Mouse (Mus musculus) hindbrain, embryonic 15.5 days (tissue): Measurements from ENCODE around the gene Olfr111. TPM values are rescaled to one million over a fixed set of nuclear protein-coding genes. Genes with fewer than 3 reads are reported as not detected.

Experiments used
- ATAC-seq: fragments of 200-750 bp; cut with Nextera tagmentation; 2 replicates; pipeline ENCODE4 v1.8.0; 2017; ENCODE audit warnings: low read depth, moderate number of reproducible peaks, moderate TSS enrichment; ENCODE audit not compliant: low FRiP score
- H3K27ac ChIP-seq: fragments of 300-500 bp; sonication (generic); replicated peaks from 2 replicates; pipeline ENCODE4 v1.5.1; 2015; ENCODE audit warnings: mild to moderate bottlenecking, inconsistent platforms
- H3K27me3 ChIP-seq: fragments of 300-500 bp; sonication (generic); 2 replicates; pipeline ENCODE4 v1.6.1; 2015; ENCODE audit warnings: control low read depth, inconsistent platforms
- H3K36me3 ChIP-seq: fragments of 300-500 bp; sonication (generic); 2 replicates; pipeline ENCODE4 v1.6.1; 2015; ENCODE audit warnings: control low read depth, inconsistent platforms
- H3K4me1 ChIP-seq: fragments of 300-500 bp; sonication (generic); replicated peaks from 2 replicates; pipeline ENCODE4 v1.6.1; 2015; ENCODE audit warnings: control low read depth, inconsistent platforms
- H3K4me2 ChIP-seq: fragments of 300-500 bp; sonication (generic); 2 replicates; pipeline ENCODE4 v1.6.1; 2015; ENCODE audit warnings: moderate library complexity, mild to moderate bottlenecking, inconsistent platforms
- H3K4me3 ChIP-seq: fragments of 300-500 bp; sonication (generic); 2 replicates; pipeline ENCODE4 v1.5.1; 2015; ENCODE audit warnings: mild to moderate bottlenecking, inconsistent platforms
- H3K9ac ChIP-seq: fragments of 300-500 bp; sonication (generic); 2 replicates; pipeline ENCODE4 v1.6.1; 2015; ENCODE audit warnings: inconsistent platforms
- H3K9me3 ChIP-seq: fragments of 300-500 bp; sonication (generic); 2 replicates; pipeline ENCODE4 v1.6.1; 2016; ENCODE audit warnings: control low read depth, inconsistent platforms
- polyA plus RNA-seq: library from polyadenylated mRNA; unstranded; fragments of >200 nt; fragmentation: Nextera tagmentation; extraction: Ambion mirVana; gene quantifications from 2 replicates; pipeline ENCODE4 v1.2.1, GENCODE M21; 2015

Olfr111 gene
- polyA plus RNA-seq, 1 experiment from 2014 or later, result not detected

DNA sequence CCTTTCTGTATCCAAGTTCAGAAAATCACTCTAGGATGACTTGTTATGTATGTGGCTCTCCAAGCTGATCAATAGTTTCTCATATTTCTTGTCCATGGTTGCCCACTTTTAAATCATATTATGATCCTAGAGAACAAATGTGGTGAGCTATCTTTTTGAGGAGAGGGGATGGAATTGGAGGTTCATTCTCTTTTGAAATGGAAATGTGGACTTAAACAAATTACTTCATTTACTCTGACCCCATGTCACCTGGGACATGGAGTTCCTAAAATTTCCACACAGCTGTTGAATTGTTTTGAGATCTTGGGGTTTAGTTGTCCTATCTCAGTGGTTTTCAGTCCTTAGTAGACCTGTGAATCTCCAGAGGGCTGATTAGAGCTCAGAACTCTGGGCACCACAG lies 69.7 kb downstream of the Olfr111 start, which contains the start of gene Olfr113:
Gene Olfr113 (minus strand): TSS at position 101 of the 400 bp plus-strand sequence.
- Histone ChIP-seq H3K4me3 (no peak within 1 kb of the TSS), H3K4me2 (no peak within 1 kb of the TSS), H3K9me3 (no peaks in the 10 kb centered on the region), H3K9ac (no peak within 1 kb of the TSS), H3K4me1 (no peaks in the 10 kb centered on the region), H3K36me3 (no peaks in the 10 kb centered on the region), H3K27me3 (no peaks in the 10 kb centered on the region), H3K27ac (no peak within 1 kb of the TSS)
- ATAC-seq, result no peak

Other genes with a start within 250 kb of the Olfr111 start
- not detected in 2 replicates for gene Olfr98, start 244.3 kb upstream of the Olfr111 start, polyA plus RNA-seq
- 0.87 and 1.5 TPM in 2 replicates for gene H2-M3, start 237.8 kb upstream of the Olfr111 start, polyA plus RNA-seq
- not detected in 2 replicates for gene Olfr99, start 224.6 kb upstream of the Olfr111 start, polyA plus RNA-seq
- not detected in 2 replicates for gene Olfr101, start 203.7 kb upstream of the Olfr111 start, polyA plus RNA-seq
- not detected in 2 replicates for gene Olfr102, start 191.0 kb upstream of the Olfr111 start, polyA plus RNA-seq
- gene Olfr103, start 168.3 kb upstream of the Olfr111 start, polyA plus RNA-seq, result not detected in 2 replicates
- not detected in 2 replicates for gene Olfr104-ps, start 148.4 kb upstream of the Olfr111 start, polyA plus RNA-seq
- not detected in 2 replicates for gene Olfr105-ps, start 129.0 kb upstream of the Olfr111 start, polyA plus RNA-seq
- not detected in 2 replicates for gene Olfr106-ps, start 117.6 kb upstream of the Olfr111 start, polyA plus RNA-seq
- gene Olfr107, start 108.8 kb upstream of the Olfr111 start, polyA plus RNA-seq, result not detected in 2 replicates
- not detected in 2 replicates for gene Olfr108, start 62.5 kb upstream of the Olfr111 start, polyA plus RNA-seq
- not detected in 2 replicates for gene Olfr109, start 49.1 kb upstream of the Olfr111 start, polyA plus RNA-seq
- gene H2-M2, start 24.5 kb upstream of the Olfr111 start, polyA plus RNA-seq, result not detected in 2 replicates
- gene Olfr110, start 15.6 kb upstream of the Olfr111 start, polyA plus RNA-seq, result not detected in 2 replicates
- gene Olfr112, start 61.4 kb downstream of the Olfr111 start, polyA plus RNA-seq, result not detected in 2 replicates
- not detected in 2 replicates for gene Olfr113, start 69.6 kb downstream of the Olfr111 start, polyA plus RNA-seq
- gene Olfr114, start 84.7 kb downstream of the Olfr111 start, polyA plus RNA-seq, result not detected in 2 replicates
- not detected in 2 replicates for gene Olfr115, start 119.1 kb downstream of the Olfr111 start, polyA plus RNA-seq
- not detected in 2 replicates for gene Olfr116, start 119.2 kb downstream of the Olfr111 start, polyA plus RNA-seq
- gene Olfr117, start 155.8 kb downstream of the Olfr111 start, polyA plus RNA-seq, result not detected in 2 replicates
- not detected in 2 replicates for gene Olfr118, start 159.0 kb downstream of the Olfr111 start, polyA plus RNA-seq
- gene Olfr119, start 188.5 kb downstream of the Olfr111 start, polyA plus RNA-seq, result not detected in 2 replicates
- not detected in 2 replicates for gene Olfr120, start 213.8 kb downstream of the Olfr111 start, polyA plus RNA-seq
- not detected in 2 replicates for gene Olfr121, start 240.8 kb downstream of the Olfr111 start, polyA plus RNA-seq